Mouse (Mus musculus) layer of hippocampus, postnatal 36 days (tissue): ENCODE measurements around the gene Bank1. TPM values are rescaled to one million over a fixed set of nuclear protein-coding genes. Genes with fewer than 3 reads are reported as not detected.

Experiments
- DNase-seq, 2 experiments: peaks; one replicate each; pipeline ENCODE4 v3.0.0; 2022
- total RNA-seq, 2 experiments: library from RNA; stranded (reverse); gene quantifications; 2 replicates each; pipeline ENCODE4 v1.2.3; 2021

The Bank1 gene
- total RNA-seq, 2 experiments from 2014 or later = 0.73 to 1.2 TPM

DNA sequence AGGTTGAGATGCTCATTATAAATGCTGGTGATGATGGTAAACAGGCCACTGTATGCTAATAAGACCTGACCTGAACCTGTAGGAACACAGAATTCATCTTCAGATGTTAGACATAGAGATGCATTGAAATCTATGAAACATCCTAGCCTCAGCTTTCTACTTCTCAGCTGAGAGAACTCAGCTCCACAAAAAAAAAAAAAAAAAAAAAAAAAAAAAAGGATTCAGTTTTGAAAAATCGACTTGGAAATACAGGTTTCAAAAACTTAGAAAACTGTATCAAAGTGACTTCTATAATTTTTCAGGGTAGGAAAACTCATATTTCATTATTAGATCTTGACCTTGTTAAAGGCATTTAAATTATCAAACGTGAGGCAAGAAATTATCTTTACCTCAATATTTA lies 222.5 kb downstream of the Bank1 start:
- no peak for DNase-seq

DNA sequence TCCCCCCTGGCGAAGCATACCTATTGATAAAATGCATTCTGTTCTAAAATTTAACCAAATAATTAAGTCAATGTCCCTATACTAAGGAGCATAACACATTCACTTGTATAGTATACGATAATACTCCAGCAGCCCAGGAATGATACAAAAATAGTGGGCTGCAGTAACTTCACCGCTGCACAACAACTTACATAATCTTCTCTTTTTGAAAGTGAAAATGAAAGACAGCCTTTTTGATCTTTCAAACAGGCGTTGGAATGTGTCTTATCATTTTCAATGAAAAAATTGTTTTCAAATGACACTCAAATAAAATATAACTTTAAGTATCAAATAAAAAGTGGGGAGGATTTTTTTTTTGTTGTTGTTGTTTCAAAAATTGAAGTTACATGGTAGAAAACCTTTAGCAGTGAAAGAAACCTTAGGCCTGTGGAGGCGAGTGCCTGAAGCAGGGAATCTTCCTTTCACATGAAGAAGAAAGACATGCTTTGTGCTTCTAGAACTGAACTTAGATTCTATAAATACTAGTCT lies 224.8 kb downstream of the Bank1 start:
- DNase-seq = no peak

DNA sequence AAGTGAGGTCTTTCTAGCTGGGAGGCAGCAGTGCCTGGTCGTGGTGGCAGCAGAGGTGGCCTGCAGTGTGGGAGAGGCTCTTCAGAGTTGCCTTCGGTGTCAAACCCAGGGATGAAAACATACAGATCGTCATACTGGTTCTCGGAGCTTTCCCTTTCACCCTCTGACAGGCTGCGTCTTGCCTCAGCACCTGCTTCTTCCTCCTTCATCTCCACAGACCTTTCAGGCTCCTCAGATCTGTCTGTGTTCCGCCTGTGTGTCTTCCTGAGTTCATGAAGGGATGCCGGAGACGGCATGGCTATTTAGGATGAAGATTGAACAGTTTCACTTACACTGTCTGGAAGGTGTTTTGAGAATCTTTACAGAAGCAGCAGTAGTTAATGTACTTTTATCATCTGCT lies 225.6 kb downstream of the Bank1 start:
- no peak for DNase-seq

DNA sequence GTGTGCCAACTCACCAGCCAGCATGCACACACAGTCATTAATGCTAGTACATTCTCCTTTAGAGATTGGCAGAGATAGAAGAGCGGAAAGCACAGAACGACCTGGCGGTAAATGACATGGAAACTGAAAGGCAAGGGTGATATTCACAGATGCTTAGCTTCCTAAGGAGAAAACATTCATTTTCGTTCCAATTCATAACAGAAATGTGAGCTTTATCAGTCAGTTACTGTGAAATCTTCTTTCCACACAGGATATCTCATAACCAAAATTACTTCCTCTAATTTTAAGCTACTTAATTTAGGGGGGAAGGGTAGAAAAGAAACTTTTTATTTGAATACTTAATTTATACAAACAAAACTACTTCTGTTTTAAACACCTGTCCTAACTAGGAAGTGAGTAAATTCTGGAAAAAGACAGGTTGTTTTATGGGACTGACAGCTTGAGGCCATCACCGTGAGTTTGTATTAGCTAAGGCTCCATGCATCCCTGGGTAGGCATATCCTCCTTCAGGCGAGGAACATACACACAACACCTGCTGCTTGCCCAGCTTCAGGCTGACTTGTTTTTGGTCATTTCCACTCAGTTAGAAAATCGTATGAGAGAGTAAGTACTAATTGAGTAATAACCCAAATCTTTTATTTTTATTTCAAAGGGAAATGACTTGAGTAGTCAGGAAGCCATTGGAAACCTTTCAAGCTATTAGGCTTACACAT lies 238.8 kb downstream of the Bank1 start:
- DNase-seq = no peak

DNA sequence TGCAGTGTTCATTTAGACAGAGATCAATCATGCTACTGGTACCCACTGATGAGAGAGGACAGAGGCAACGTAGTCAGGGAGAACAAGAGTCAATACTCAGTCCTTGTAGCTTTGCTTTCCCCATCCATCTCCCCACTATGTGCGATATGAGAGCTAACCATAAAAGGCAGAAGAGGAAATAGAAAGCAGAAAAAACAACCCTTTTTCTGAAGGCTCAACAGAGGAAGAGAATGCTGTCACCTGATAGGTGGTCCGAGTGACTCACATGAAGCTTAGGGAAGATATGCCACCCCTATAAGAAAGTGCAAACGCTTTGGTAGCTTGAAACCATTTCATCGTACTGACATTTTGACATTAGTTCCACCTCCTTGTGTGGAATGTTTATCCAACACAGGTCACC lies 239.4 kb downstream of the Bank1 start:
- no peak for DNase-seq

DNA sequence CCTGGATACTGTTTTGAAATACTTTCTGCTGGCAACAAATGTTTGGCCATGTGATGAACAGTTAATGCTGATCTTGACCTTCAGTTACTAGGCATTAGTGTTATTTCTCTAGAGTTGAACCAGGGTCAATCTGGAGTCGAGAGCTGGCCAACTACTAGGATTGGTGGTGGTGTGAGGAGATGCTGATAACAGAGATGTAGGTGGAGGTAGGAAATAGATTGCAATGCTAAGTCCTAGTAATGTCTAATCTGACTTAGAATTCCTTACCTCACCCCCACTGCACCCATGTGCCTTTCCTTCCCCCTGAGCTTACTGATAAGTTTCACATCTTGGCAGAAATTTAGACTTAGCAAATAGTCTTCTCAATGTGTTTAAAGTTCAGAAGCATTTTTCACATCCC lies 240.8 kb downstream of the Bank1 start:
- no peak for DNase-seq

DNA sequence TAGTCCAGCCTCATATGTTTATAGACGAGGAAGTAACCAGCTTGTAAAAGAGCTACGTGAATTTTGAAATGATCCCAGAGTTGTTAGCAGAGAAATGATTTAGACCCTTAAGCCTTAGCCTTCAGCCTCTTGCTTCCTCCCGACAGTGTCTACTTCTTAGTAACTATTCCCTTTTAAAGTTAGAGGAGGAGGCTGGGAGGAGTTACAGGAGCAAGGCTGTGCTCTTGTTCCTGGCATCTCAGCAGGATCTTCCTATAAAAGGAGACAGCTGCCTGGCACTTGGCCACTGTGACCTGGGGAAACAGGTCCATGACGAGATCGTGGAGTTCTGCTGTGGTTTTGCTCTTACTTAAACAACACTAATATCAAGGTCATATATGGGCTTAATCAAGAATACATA lies 241.8 kb downstream of the Bank1 start:
- no peak for DNase-seq

DNA sequence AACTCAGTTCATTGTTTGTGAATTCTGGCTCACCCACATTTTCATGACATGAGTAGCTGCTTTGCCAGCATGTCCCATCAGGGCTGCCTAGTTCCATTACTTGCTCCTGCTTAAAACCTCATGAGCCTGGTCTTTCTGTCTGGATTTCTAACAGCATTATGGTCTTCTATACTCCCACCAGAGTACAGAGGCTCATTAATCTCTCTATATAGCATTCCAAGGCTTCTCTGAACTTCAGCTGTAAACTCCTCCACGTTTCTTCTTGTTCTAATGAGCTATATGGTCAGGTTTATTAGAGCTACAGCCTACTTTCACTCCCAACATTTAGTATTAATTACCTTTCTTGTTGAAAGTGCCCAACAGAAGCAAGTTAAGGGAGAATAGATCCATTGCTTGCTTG lies 244.6 kb downstream of the Bank1 start:
- no peak for DNase-seq

DNA sequence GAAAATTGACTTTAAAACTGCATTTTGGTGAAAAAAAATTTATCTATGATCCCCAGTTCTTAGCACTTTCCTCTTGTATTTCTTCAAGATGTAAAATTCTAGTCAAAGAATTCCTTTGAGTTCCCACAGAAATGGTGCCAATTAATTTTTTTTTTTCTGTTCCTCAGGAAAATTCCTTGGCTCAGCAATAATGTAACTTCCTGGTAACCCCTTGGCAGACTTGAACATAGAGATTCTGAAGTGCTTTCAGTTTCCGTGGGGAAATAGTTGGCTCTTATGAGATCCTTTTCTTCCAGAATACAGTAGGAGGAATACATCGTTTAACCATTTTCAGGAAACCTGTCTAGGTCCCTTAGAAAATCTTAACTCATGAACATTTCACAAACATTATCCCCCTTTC lies 247.3 kb downstream of the Bank1 start:
- no peak for DNase-seq

DNA sequence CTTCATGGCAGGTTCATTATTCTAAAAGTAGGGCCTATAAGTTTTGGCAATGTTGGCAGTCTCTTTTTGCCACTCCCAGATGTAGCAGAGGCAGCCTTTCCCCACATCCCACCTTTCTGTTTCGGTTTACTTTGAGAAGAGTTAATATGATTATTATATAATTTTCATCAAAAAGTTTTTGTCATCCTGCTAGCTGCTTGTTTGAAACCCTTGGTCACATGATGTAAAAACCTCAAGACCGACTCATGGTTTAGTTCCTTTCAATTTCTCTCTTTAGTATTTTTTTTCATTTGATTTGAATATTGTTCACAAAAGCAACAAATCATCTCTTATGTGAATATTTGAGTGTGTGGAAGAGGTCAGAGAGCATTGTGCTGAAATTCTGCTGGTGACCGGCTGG lies 255.5 kb downstream of the Bank1 start:
- DNase-seq = no peak

DNA sequence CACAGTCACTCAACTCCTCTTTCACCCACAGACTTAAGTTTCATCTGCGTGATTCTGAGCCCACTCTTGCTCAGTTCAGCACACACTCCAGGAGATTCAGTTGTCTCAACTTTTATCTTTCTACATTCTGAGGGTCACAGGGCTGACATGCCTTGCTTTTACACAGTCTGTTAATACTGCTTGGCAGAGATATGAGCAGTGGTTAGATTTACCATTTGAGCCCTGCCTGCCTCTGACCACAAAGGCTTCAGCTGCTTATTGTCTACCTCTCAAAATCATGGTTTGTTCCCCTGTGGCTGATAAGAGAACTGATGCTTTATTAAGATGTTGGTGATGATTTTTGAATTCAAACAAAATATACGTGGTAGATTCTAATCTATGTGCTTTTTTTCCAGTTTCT lies 264.0 kb downstream of the Bank1 start:
- DNase-seq = no peak

DNA sequence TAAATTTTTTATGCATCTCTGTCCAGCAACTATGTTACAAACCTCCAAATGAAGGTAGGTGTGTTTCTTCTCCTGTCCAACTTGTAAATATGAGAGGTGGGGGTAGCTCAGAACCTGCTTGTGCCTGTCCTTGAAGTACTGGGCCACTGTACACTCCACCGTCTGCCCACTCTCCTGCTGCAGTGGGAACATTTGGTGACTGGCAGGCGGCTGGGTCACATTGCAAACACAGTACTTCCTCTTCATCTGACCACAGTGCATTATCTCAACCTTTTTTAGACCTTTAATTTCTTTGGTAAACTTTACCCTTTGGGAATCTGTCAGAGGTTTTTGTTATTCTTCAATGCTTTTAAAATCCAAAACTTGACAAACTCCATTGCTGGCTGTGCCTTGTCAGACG lies 275.2 kb downstream of the Bank1 start:
- DNase-seq = no peak

DNA sequence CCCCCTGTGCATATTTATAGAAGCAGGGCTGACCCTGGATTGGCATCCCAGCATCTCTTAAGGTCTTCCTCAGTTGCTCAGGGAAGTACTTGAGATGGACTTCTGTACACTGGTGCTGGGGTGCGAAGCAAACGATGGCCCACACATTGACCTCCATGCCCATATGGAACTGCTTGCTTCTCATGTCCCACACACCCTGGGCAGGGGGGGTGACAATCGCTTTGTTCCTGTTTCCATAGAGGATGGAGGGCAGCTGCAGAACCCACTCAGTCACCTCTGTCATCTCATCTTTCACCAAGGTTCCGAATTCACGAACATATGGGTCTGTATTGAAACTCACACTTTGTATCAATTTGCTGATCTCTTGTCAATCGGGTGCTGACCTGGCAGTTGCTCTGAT lies 275.7 kb downstream of the Bank1 start:
- no peak for DNase-seq

DNA sequence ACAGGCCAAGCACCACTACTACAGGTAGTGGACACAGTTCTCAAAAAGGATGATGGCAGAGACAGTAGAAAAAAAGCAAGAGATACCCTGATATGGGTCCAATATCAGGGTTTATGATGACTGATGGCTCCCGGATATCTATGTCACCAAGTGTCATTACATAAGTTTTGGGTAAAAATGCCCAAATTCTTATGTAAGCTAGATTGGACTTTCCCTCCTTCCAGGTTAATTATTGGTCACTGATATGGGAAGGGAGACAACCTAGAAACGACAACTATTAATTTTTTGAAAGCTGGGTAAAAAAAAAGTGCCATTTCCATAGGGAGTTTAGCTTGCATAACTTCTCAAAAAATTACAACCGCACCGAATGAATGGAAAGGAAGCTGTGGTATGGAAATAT lies 277.8 kb downstream of the Bank1 start:
- DNase-seq = no peak

DNA sequence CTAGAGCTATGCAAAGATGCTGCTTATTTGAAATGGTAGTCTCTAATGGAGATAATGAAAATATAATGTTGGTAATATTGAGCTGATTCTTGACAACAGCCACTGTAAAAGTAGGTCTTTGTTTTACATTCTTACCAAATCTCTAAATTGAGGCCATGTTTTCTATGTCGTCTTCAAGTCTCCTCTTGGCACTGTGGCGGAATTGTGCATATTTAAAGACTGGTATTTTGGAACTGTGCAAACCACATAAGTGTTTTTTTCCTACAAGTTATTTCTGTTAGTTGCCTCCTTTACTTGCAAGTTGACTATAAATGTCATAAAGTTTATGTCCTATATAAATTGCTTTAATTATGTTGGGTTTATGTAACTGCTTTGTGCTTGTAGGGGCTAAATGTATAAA lies 280.5 kb downstream of the Bank1 start:
- no peak for DNase-seq

DNA sequence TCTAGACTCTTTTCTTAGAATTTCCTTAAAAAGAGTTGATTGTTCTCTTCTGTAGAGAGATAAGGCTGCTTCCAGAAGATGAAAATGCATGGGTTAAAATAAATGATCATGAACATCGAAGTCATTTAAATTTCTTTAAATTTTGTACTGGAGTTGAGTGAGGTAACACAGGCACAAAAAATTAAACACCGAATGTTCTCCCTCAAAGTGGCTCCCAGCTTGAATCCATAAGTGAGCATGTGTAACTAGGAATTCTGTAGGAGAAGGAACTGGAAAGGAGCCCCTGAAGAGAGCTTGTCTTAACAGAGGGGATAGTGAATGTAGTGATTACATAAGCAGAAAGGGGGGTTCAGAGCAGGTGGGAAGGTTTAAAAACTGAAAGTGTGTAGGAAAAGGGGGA lies 285.8 kb downstream of the Bank1 start:
- no peak for DNase-seq

DNA sequence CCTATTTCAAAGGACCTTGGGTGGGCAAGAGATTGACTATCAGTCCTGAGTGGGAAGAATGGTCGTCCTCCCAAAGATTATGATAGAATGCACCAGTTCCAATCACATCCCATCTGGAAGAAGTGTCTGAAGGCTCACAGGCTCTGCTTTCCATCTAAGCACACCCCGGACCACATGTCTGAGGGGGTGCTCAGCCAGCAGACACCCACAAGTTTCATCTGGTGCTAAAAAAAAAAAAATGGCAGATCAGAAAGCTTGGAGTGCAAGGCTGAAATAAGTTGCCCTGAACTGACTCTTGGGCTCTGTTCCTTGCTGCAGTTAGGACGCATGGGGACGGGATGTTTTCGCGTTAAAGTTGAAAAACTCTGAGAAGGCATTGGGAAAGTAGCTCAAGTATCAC lies 286.4 kb downstream of the Bank1 start:
- peak; percentile 46 to 47 for DNase-seq

DNA sequence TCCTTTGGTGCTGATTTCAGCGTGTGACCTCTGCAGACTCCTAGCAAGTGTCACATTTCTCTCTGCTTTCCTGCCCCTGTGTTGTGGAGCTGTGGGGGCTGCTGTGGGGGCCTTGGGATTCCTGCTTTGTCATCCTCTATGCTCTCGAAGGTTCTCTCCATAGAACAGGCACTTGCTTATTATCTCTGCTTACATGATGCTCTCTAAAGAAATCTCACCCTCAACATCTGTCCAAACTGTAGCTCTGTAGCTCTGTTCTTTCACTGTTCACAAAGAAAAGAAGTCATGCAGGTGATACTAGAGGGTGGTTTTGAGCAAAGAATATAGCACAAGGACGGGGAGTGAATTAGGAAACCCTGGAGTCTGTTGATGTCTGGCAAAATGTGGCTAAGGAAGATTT lies 288.6 kb downstream of the Bank1 start:
- no peak for DNase-seq

DNA sequence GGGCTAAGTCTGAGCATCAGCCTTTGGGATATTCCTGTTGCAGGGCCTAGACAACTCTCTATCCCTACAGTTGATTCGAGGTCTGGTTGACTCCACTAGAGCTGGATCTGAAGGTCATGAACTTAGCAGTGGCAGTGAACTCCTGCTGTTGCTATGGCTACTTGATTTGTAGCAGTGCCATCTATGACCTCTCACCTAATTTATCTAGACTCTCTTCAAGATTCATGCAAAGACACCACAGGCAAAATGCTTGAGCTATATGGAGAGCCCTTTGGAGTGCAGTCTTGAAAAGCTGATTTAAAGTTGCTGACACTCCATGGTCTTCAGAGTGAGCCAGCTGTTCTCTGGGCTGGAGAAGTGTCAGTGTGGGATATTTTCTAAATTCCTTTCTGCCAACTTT lies 290.1 kb downstream of the Bank1 start:
- DNase-seq = no peak

DNA sequence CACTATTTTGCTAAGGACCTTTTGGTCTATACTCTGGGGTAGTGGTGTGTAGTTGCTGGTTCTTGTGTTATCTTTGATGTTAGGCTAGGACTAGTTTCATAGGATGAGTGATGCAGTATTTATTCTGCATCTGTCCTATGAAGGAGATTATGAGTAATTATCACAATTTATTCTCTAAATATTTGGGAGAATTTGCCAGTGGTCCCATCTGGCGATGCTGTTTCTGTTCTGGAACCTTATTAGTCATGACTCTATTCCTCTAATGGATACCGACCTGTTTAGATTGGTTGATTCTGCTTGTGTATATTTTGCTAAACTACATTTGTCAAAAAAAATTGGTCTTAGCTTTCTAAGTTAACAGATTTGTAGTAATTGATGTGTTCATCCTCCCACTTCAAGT lies 301.0 kb downstream of the Bank1 start:
- DNase-seq = no peak

DNA sequence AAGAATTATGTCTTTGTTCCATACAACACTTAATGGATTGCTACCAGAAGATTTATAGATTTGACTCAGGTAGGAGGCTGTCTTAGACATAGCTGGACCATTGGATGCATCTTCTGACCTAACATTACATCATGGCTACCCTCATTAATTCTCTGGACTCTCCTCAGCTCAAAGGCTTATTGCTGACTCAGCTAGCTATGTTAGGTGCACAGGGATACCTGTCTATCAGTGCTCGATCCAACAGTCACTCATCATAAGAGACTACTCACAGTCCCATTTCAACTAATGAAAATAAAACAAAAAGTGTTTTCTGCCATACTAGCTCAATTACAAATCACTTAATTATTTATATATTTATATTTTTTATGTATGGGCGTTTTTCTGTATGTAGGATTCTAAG lies 308.3 kb downstream of the Bank1 start:
- DNase-seq = no peak

DNA sequence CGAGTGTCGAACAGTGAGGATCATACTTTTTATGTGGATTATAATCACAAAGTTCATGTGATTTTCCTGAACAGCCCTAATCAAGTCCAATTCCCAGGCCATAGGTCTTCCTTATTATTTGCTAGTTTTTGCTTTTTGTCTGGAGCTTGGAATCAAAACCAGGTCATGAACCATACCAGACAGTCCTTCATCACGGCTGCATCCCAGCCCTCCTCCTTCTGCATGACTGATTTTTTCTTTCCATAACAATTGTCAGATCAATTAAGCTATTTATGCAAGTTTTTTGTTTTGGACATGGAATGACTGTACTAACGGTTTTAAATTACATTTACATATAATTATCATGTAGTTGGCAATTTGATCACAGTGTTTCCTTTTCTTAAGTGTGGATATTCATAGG lies 315.2 kb downstream of the Bank1 start:
- DNase-seq = no peak

DNA sequence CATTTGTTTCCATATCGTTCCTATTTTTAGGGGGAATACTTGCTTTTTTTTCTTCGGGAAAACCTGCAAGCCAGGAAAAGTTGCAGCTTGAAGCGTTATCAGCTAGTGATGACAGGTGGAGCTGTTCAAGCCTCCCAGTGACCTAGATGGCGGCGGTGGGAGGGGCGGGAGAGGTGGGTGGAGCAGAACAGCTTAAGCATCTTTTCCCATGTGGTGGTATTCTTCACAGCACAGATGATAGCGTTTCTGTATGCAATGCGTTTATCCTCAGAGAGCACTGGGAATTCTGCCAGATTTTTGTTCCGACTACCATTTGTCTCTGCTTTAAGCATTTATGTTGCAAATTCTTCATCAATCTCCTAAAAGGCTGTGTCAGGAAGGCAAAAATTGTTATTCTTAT lies 318.0 kb downstream of the Bank1 start:
- DNase-seq = peak; percentile 56 to 71

DNA sequence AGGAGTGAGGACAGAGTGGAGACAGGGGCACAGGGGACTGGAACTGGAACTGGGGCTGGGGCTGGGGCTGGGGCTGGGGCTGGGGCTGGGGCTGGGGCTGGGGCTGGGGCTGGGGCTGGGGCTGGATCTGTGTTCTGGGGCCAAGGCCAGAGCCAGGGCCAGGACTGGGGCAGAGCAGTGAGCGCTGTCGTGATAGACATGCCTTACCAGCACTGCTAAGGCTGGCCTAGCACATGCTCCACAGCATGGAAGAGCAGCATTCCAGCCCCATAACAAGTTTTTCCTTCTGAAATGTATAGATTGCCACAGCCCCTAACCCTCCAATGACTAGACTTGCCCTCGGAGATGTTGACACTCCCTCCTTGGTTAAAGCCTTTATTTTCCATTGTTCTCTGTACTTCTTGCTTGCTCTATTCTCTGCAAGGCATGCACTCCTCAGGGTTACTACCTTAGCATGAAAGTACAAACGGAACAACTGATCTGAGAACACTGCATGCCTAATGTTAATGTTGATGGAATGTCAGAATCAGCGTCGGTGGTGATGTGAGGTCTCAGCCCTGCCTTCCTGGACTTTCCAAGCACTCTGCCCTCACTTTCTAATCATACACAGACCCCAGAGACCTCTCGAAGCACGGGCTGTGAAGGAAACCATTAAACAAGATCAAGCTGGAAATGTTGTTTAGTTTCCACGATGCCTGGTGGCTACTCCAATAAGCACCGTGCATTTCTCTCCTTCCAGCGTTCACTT lies 318.6 kb downstream of the Bank1 start:
- DNase-seq = no peak
